Mouse (Mus musculus) CH12.LX (cell line): ENCODE results near the gene Rab40c. TPM values are rescaled to one million over a fixed set of nuclear protein-coding genes. Genes with fewer than 3 reads are reported as not detected.

Source experiments
- DNase-seq: peaks from one replicate; pipeline ENCODE4 v3.0.0-alpha.2; 2013; ENCODE audit errors: extremely low read depth
- H3K27ac ChIP-seq: 2 replicates; pipeline ENCODE4 v1.5.1; 2012; ENCODE audit warnings: low read depth, mild to moderate bottlenecking, control low read depth, moderate library complexity; ENCODE audit not compliant: insufficient read depth
- H3K27me3 ChIP-seq: replicated peaks from 2 replicates; pipeline ENCODE3; 2012; ENCODE audit warnings: inconsistent platforms
- H3K36me3 ChIP-seq, 2 experiments: replicated peaks in 1 of 2; 2 replicates each; pipeline versions ENCODE3 to v1.6.1; 2012; ENCODE audit warnings: inconsistent platforms in 1 of 2, low read length in 1 of 2, mild to moderate bottlenecking in 1 of 2, mixed read lengths in 1 of 2, moderate library complexity in 1 of 2; ENCODE audit not compliant: control insufficient read depth in 1 of 2, insufficient read depth in 1 of 2
- H3K4me1 ChIP-seq, 2 experiments: 2 replicates each; pipeline ENCODE4 v1.6.1; 2012; ENCODE audit warnings: inconsistent platforms in 1 of 2, moderate library complexity in 1 of 2; ENCODE audit not compliant: insufficient read depth in 2 of 2, control insufficient read depth in 1 of 2
- H3K4me2 ChIP-seq: 2 replicates; pipeline ENCODE4 v1.6.1; 2012; ENCODE audit warnings: low read depth, mild to moderate bottlenecking, control low read depth; ENCODE audit not compliant: poor library complexity, insufficient read depth, severe bottlenecking
- H3K4me3 ChIP-seq, 3 experiments: fragments of 150-350 bp in 1 of 3; sonication (generic) in 1 of 3; replicated peaks in 1 of 3; 2 replicates each; pipeline versions ENCODE3 to v1.5.1; 2011 to 2012; ENCODE audit warnings: low read depth in 2 of 3, low read length in 2 of 3, mild to moderate bottlenecking in 2 of 3, moderate library complexity in 2 of 3, control low read depth in 1 of 3, improper control_type of control experiment in 1 of 3, inconsistent platforms in 1 of 3, mixed read lengths in 1 of 3; ENCODE audit not compliant: poor library complexity in 1 of 3
- H3K79me2 ChIP-seq: replicated peaks from 2 replicates; pipeline ENCODE4 v1.6.1; 2012; ENCODE audit warnings: mild to moderate bottlenecking, moderate library complexity; ENCODE audit not compliant: control insufficient read depth, poor library complexity, insufficient read depth, severe bottlenecking; ENCODE audit errors: extremely low read depth
- H3K9ac ChIP-seq: 2 replicates; pipeline ENCODE4 v1.6.1; 2012; ENCODE audit warnings: low read depth, mild to moderate bottlenecking, control low read depth, moderate library complexity; ENCODE audit not compliant: insufficient read depth
- H3K9me3 ChIP-seq: replicated peaks from 2 replicates; pipeline ENCODE3; 2012; ENCODE audit warnings: low read length, inconsistent platforms, mixed read lengths
- GABPA ChIP-seq: IDR thresholded peaks from 2 replicates; pipeline ENCODE4 v1.6.1; 2012; ENCODE audit warnings: low read depth, low read length, improper control_type of control experiment, inconsistent platforms; ENCODE audit not compliant: insufficient replicate concordance
- IRF4 ChIP-seq: IDR thresholded peaks from 2 replicates; pipeline ENCODE4 v1.6.1; 2014; ENCODE audit warnings: low read depth, mild to moderate bottlenecking, inconsistent platforms, low read length, improper control_type of control experiment
- JUN ChIP-seq: IDR thresholded peaks from 2 replicates; pipeline ENCODE4 v1.6.1; 2011; ENCODE audit warnings: low read depth, mild to moderate bottlenecking, low read length, improper control_type of control experiment, moderate library complexity; ENCODE audit not compliant: insufficient read depth
- JUND ChIP-seq: conservative IDR thresholded peaks from 2 replicates; pipeline ENCODE4 v1.6.1; 2011; ENCODE audit warnings: low read depth, low read length, improper control_type of control experiment
- KAT2A ChIP-seq: IDR thresholded peaks from 2 replicates; pipeline ENCODE4 v1.6.1; 2012; ENCODE audit warnings: low read length, improper control_type of control experiment, inconsistent platforms; ENCODE audit not compliant: insufficient replicate concordance
- MAX ChIP-seq: IDR thresholded peaks from 2 replicates; pipeline ENCODE4 v1.6.1; 2011; ENCODE audit warnings: low read length, improper control_type of control experiment
- MAZ ChIP-seq: IDR thresholded peaks from 2 replicates; pipeline ENCODE4 v1.6.1; 2012; ENCODE audit warnings: low read depth, mild to moderate bottlenecking, inconsistent platforms, low read length, improper control_type of control experiment, moderate library complexity
- MEF2A ChIP-seq: IDR thresholded peaks from 2 replicates; pipeline ENCODE4 v1.6.1; 2014; ENCODE audit warnings: low read depth, mild to moderate bottlenecking, inconsistent platforms, low read length, improper control_type of control experiment, borderline replicate concordance
- MXI1 ChIP-seq: IDR thresholded peaks from 2 replicates; pipeline ENCODE4 v1.6.1; 2011; ENCODE audit warnings: mild to moderate bottlenecking, low read depth, low read length, improper control_type of control experiment
- MYC ChIP-seq: IDR thresholded peaks from 2 replicates; pipeline ENCODE4 v1.6.1; 2011; ENCODE audit warnings: low read depth, mild to moderate bottlenecking, improper control_type of control experiment, low read length
- NELFE ChIP-seq: IDR thresholded peaks from 2 replicates; pipeline ENCODE4 v1.6.1; 2011; ENCODE audit warnings: low read depth, low read length, improper control_type of control experiment
- NRF1 ChIP-seq: IDR thresholded peaks from 2 replicates; pipeline ENCODE4 v1.6.1; 2014; ENCODE audit warnings: low read depth, mild to moderate bottlenecking, inconsistent platforms, low read length, improper control_type of control experiment, moderate library complexity
- PAX5 ChIP-seq: IDR thresholded peaks from 2 replicates; pipeline ENCODE4 v1.6.1; 2012; ENCODE audit warnings: low read length, inconsistent platforms, mixed read lengths
- POLR2A ChIP-seq: IDR thresholded peaks from 2 replicates; pipeline ENCODE4 v1.6.1; 2011; ENCODE audit warnings: low read depth, mild to moderate bottlenecking, improper control_type of control experiment, low read length
- POLR2AphosphoS2 ChIP-seq: IDR thresholded peaks from 2 replicates; pipeline ENCODE4 v1.6.1; 2011; ENCODE audit warnings: low read depth, low read length, improper control_type of control experiment
- SIN3A ChIP-seq: IDR thresholded peaks from 2 replicates; pipeline ENCODE4 v1.6.1; 2012; ENCODE audit warnings: low read length, improper control_type of control experiment, inconsistent platforms
- SMC3 ChIP-seq: IDR thresholded peaks from 2 replicates; pipeline ENCODE4 v1.6.1; 2011; ENCODE audit warnings: low read depth, low read length, improper control_type of control experiment
- USF1 ChIP-seq: IDR thresholded peaks from 2 replicates; pipeline ENCODE4 v1.6.1; 2014; ENCODE audit warnings: low read depth, mild to moderate bottlenecking, inconsistent platforms, low read length, improper control_type of control experiment
- ZKSCAN1 ChIP-seq: IDR thresholded peaks from 2 replicates; pipeline ENCODE4 v1.6.1; 2012; ENCODE audit warnings: low read depth, inconsistent platforms, low read length, improper control_type of control experiment, borderline replicate concordance
- dilution Hi-C: fragments of 300-500 bp; cut with MboI; formaldehyde crosslinking; loops from 2 replicates; pipeline ENCODE4 v1.14.3; 2020; ENCODE audit warnings: low sequenced_read_pairs; ENCODE audit not compliant: extremely low pct_unique_long_range_greater_than_20kb, extremely low pct_ligation_motif_present
- in situ Hi-C: fragments of 300-500 bp; cut with MboI; formaldehyde crosslinking; loops from 3 replicates; pipeline ENCODE4 v1.14.3; 2019; ENCODE audit warnings: low sequenced_read_pairs, low pct_ligation_motif_present, low pct_unique_long_range_greater_than_20kb, mixed read lengths
- polyA plus RNA-seq: library from polyadenylated mRNA; unstranded; fragments of >175 nt; gene quantifications from 2 replicates; pipeline ENCODE4 v1.2.1, GENCODE M21; 2012; ENCODE audit warnings: low read depth; ENCODE audit not compliant: insufficient read length
- total RNA-seq, 2 experiments: library from RNA; depleted of rRNA; stranded (reverse); fragments of 300-350 nt in 1 of 2; fragments of >200 nt in 1 of 2; gene quantifications; 2 replicates each; pipeline ENCODE4 v1.2.3; 2012 to 2014

Gene Rab40c
- total and polyA plus RNA-seq, 3 experiments = 8.0 to 14.4 (median 9.2) TPM

- H3K9ac ChIP-seq = no peak overlapping the region
- H3K4me3 ChIP-seq = no peak overlapping the region
Measured at GRCm38 (mm10) chr17:25946891-25947290, 27.4 kb upstream of the Rab40c start.

GRCm38 (mm10) chr17:25946349-25946748 lies 26.8 kb upstream of the Rab40c start:
- DNase-seq = no peak
- peaks cover 11 to 17% of the 10 kb centered on the region in 2 experiments; a peak in 3 of 4 replicates for H3K4me1 ChIP-seq
- no peaks in the 10 kb centered on the region for H3K9me3 ChIP-seq
- H3K36me3 ChIP-seq = no peaks in the 10 kb centered on the region
- H3K79me2 ChIP-seq = peaks cover 4% of the 10 kb centered on the region; the same call in 1 of the 2 replicates
- dilution Hi-C loops = no loop called here
- no peak overlapping the region for H3K9ac ChIP-seq
- TF ChIP-seq SIN3A (no peak), USF1 (no peak), NRF1 (no peak), SMC3 (no peak), POLR2A (no peak), JUN (no peak), MYC (no peak), MAX (no peak), PAX5 (no peak), MEF2A (no peak), MXI1 (no peak)
- in situ Hi-C loops = no loop called here
- H3K27me3 ChIP-seq = peaks cover 45% of the 10 kb centered on the region
- H3K27ac ChIP-seq = no peak overlapping the region
- H3K4me2 ChIP-seq = no peak overlapping the region
- no peak overlapping the region for H3K4me3 ChIP-seq

More at GRCm38 (mm10) chr17:25946891-25947290, 27.4 kb upstream of the Rab40c start:
- H3K79me2 ChIP-seq = no peaks in the 10 kb centered on the region
- H3K9me3 ChIP-seq = no peaks in the 10 kb centered on the region
- H3K4me2 ChIP-seq = no peak overlapping the region
- TF ChIP-seq JUN (no peak), NELFE (no peak), MAZ (no peak), JUND (no peak), GABPA (no peak), POLR2AphosphoS2 (no peak), KAT2A (no peak), IRF4 (no peak), ZKSCAN1 (no peak)
- H3K4me1 ChIP-seq = peaks cover 11 to 17% of the 10 kb centered on the region in 2 experiments; a peak in 3 of 4 replicates
- no peak overlapping the region for H3K27ac ChIP-seq
- dilution Hi-C loops = no loop called here
- no peak for DNase-seq
- in situ Hi-C loops = no loop called here
- H3K36me3 ChIP-seq = no peaks in the 10 kb centered on the region
- H3K27me3 ChIP-seq = peaks cover 51% of the 10 kb centered on the region
